Mouse (Mus musculus) CH12.LX (cell line): Measurements from ENCODE around the gene Sorbs2. TPM values are rescaled to one million over a fixed set of nuclear protein-coding genes. Genes with fewer than 3 reads are reported as not detected.

Source experiments
- DNase-seq: peaks from one replicate; pipeline ENCODE4 v3.0.0-alpha.2; 2013; ENCODE audit errors: extremely low read depth
- H3K27ac ChIP-seq: 2 replicates; pipeline ENCODE4 v1.5.1; 2012; ENCODE audit warnings: low read depth, mild to moderate bottlenecking, control low read depth, moderate library complexity; ENCODE audit not compliant: insufficient read depth
- H3K27me3 ChIP-seq: replicated peaks from 2 replicates; pipeline ENCODE3; 2012; ENCODE audit warnings: inconsistent platforms
- H3K36me3 ChIP-seq, 2 experiments: replicated peaks in 1 of 2; 2 replicates each; pipeline versions ENCODE3 to v1.6.1; 2012; ENCODE audit warnings: inconsistent platforms in 1 of 2, low read length in 1 of 2, mild to moderate bottlenecking in 1 of 2, mixed read lengths in 1 of 2, moderate library complexity in 1 of 2; ENCODE audit not compliant: control insufficient read depth in 1 of 2, insufficient read depth in 1 of 2
- H3K4me1 ChIP-seq, 2 experiments: 2 replicates each; pipeline ENCODE4 v1.6.1; 2012; ENCODE audit warnings: inconsistent platforms in 1 of 2, moderate library complexity in 1 of 2; ENCODE audit not compliant: insufficient read depth in 2 of 2, control insufficient read depth in 1 of 2
- H3K4me2 ChIP-seq: 2 replicates; pipeline ENCODE4 v1.6.1; 2012; ENCODE audit warnings: low read depth, mild to moderate bottlenecking, control low read depth; ENCODE audit not compliant: poor library complexity, insufficient read depth, severe bottlenecking
- H3K4me3 ChIP-seq, 3 experiments: fragments of 150-350 bp in 1 of 3; sonication (generic) in 1 of 3; replicated peaks in 1 of 3; 2 replicates each; pipeline versions ENCODE3 to v1.5.1; 2011 to 2012; ENCODE audit warnings: low read depth in 2 of 3, low read length in 2 of 3, mild to moderate bottlenecking in 2 of 3, moderate library complexity in 2 of 3, control low read depth in 1 of 3, improper control_type of control experiment in 1 of 3, inconsistent platforms in 1 of 3, mixed read lengths in 1 of 3; ENCODE audit not compliant: poor library complexity in 1 of 3
- H3K79me2 ChIP-seq: replicated peaks from 2 replicates; pipeline ENCODE4 v1.6.1; 2012; ENCODE audit warnings: mild to moderate bottlenecking, moderate library complexity; ENCODE audit not compliant: control insufficient read depth, poor library complexity, insufficient read depth, severe bottlenecking; ENCODE audit errors: extremely low read depth
- H3K9ac ChIP-seq: 2 replicates; pipeline ENCODE4 v1.6.1; 2012; ENCODE audit warnings: low read depth, mild to moderate bottlenecking, control low read depth, moderate library complexity; ENCODE audit not compliant: insufficient read depth
- H3K9me3 ChIP-seq: replicated peaks from 2 replicates; pipeline ENCODE3; 2012; ENCODE audit warnings: low read length, inconsistent platforms, mixed read lengths
- BHLHE40 ChIP-seq: IDR thresholded peaks from 2 replicates; pipeline ENCODE4 v1.6.1; 2011; ENCODE audit warnings: mild to moderate bottlenecking, low read depth, low read length, improper control_type of control experiment
- CHD2 ChIP-seq: IDR thresholded peaks from 2 replicates; pipeline ENCODE4 v1.6.1; 2011; ENCODE audit warnings: low read length, improper control_type of control experiment
- E2F4 ChIP-seq: IDR thresholded peaks from 2 replicates; pipeline ENCODE4 v1.6.1; 2011; ENCODE audit warnings: low read depth, low read length, improper control_type of control experiment; ENCODE audit not compliant: insufficient replicate concordance
- EP300 ChIP-seq: IDR thresholded peaks from 2 replicates; pipeline ENCODE4 v1.6.1; 2011; ENCODE audit warnings: low read length, improper control_type of control experiment
- ETS1 ChIP-seq: conservative IDR thresholded peaks from 2 replicates; pipeline ENCODE4 v1.6.1; 2012; ENCODE audit warnings: low read depth, mild to moderate bottlenecking, inconsistent platforms, low read length, improper control_type of control experiment, moderate library complexity
- IRF4 ChIP-seq: IDR thresholded peaks from 2 replicates; pipeline ENCODE4 v1.6.1; 2014; ENCODE audit warnings: low read depth, mild to moderate bottlenecking, inconsistent platforms, low read length, improper control_type of control experiment
- JUND ChIP-seq: conservative IDR thresholded peaks from 2 replicates; pipeline ENCODE4 v1.6.1; 2011; ENCODE audit warnings: low read depth, low read length, improper control_type of control experiment
- MAFK ChIP-seq: IDR thresholded peaks from 2 replicates; pipeline ENCODE4 v1.6.1; 2011; ENCODE audit warnings: low read length, improper control_type of control experiment; ENCODE audit not compliant: insufficient replicate concordance
- MAZ ChIP-seq: IDR thresholded peaks from 2 replicates; pipeline ENCODE4 v1.6.1; 2012; ENCODE audit warnings: low read depth, mild to moderate bottlenecking, inconsistent platforms, low read length, improper control_type of control experiment, moderate library complexity
- PAX5 ChIP-seq: IDR thresholded peaks from 2 replicates; pipeline ENCODE4 v1.6.1; 2012; ENCODE audit warnings: low read length, inconsistent platforms, mixed read lengths
- POLR2A ChIP-seq: IDR thresholded peaks from 2 replicates; pipeline ENCODE4 v1.6.1; 2011; ENCODE audit warnings: low read depth, mild to moderate bottlenecking, improper control_type of control experiment, low read length
- POLR2AphosphoS2 ChIP-seq: IDR thresholded peaks from 2 replicates; pipeline ENCODE4 v1.6.1; 2011; ENCODE audit warnings: low read depth, low read length, improper control_type of control experiment
- RCOR1 ChIP-seq: conservative IDR thresholded peaks from 2 replicates; pipeline ENCODE4 v1.6.1; 2012; ENCODE audit warnings: low read depth, mild to moderate bottlenecking, inconsistent platforms, low read length, improper control_type of control experiment
- SIN3A ChIP-seq: IDR thresholded peaks from 2 replicates; pipeline ENCODE4 v1.6.1; 2012; ENCODE audit warnings: low read length, improper control_type of control experiment, inconsistent platforms
- SMC3 ChIP-seq: IDR thresholded peaks from 2 replicates; pipeline ENCODE4 v1.6.1; 2011; ENCODE audit warnings: low read depth, low read length, improper control_type of control experiment
- TCF12 ChIP-seq: IDR thresholded peaks from 2 replicates; pipeline ENCODE4 v1.6.1; 2014; ENCODE audit warnings: low read depth, mild to moderate bottlenecking, inconsistent platforms, low read length, improper control_type of control experiment
- ZC3H11A ChIP-seq: IDR thresholded peaks from 2 replicates; pipeline ENCODE4 v1.6.1; 2012; ENCODE audit warnings: low read depth, mild to moderate bottlenecking, inconsistent platforms, low read length, improper control_type of control experiment
- ZMIZ1 ChIP-seq: IDR thresholded peaks from 2 replicates; pipeline ENCODE4 v1.6.1; 2012; ENCODE audit warnings: low read depth, mild to moderate bottlenecking, inconsistent platforms, low read length, improper control_type of control experiment
- ZNF384 ChIP-seq: IDR thresholded peaks from 2 replicates; pipeline ENCODE4 v1.6.1; 2012; ENCODE audit warnings: low read depth, low read length, improper control_type of control experiment, inconsistent platforms
- dilution Hi-C: fragments of 300-500 bp; cut with MboI; formaldehyde crosslinking; loops from 2 replicates; pipeline ENCODE4 v1.14.3; 2020; ENCODE audit warnings: low sequenced_read_pairs; ENCODE audit not compliant: extremely low pct_unique_long_range_greater_than_20kb, extremely low pct_ligation_motif_present
- in situ Hi-C: fragments of 300-500 bp; cut with MboI; formaldehyde crosslinking; loops from 3 replicates; pipeline ENCODE4 v1.14.3; 2019; ENCODE audit warnings: low sequenced_read_pairs, low pct_ligation_motif_present, low pct_unique_long_range_greater_than_20kb, mixed read lengths
- polyA plus RNA-seq: library from polyadenylated mRNA; unstranded; fragments of >175 nt; gene quantifications from 2 replicates; pipeline ENCODE4 v1.2.1, GENCODE M21; 2012; ENCODE audit warnings: low read depth; ENCODE audit not compliant: insufficient read length
- total RNA-seq, 2 experiments: library from RNA; depleted of rRNA; stranded (reverse); fragments of 300-350 nt in 1 of 2; fragments of >200 nt in 1 of 2; gene quantifications; 2 replicates each; pipeline ENCODE4 v1.2.3; 2012 to 2014

Sorbs2 gene
- total and polyA plus RNA-seq, 3 experiments: not detected

- in situ Hi-C loops: no loop called here
Measured at GRCm38 (mm10) chr8:45709734-45710133, 202.1 kb downstream of the Sorbs2 start.

DNA sequence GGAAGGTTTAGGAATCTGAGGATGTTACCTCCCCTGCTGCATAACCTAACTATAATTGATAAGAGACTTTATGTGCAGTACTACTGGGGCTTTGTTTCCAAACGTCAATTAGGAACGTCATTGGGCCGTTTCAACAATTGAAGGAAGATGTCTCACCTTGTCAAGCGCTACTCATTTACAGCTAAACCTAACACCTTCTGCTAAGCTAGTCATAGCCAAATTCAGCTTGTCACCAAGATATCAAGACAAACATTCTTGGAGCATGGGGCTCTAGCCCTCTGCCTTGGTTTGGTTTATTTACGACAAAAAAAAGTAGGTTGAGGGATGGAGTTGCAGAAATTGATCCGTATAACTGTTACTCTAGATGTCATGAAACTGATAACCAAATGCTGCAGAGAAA, 205.0 kb downstream of the Sorbs2 start:
- in situ Hi-C loops: no loop called here
- DNase-seq: no peak
- Histone ChIP-seq H3K9ac (no peak overlapping the region), H3K79me2 (no peaks in the 10 kb centered on the region), H3K4me3 (no peak overlapping the region), H3K36me3 (no peaks in the 10 kb centered on the region), H3K4me2 (no peak overlapping the region), H3K27me3 (no peaks in the 10 kb centered on the region), H3K4me1 (no peaks in the 10 kb centered on the region)
- TF ChIP-seq ZMIZ1 (no peak), CHD2 (no peak), ZNF384 (no peak), ZC3H11A (no peak), BHLHE40 (no peak), RCOR1 (no peak), ETS1 (no peak), E2F4 (no peak), MAFK (no peak), POLR2A (no peak)
- TF ChIP-seq, all 38 proteins: peak for 0
- dilution Hi-C loops: no loop called here
- H3K9me3 ChIP-seq: no peaks in the 10 kb centered on the region
- no peak overlapping the region for H3K27ac ChIP-seq

More at GRCm38 (mm10) chr8:45709734-45710133, 202.1 kb downstream of the Sorbs2 start:
- DNase-seq: no peak
- Histone ChIP-seq H3K36me3 (no peaks in the 10 kb centered on the region), H3K27me3 (no peaks in the 10 kb centered on the region), H3K9ac (no peak overlapping the region), H3K9me3 (no peaks in the 10 kb centered on the region), H3K4me3 (no peak overlapping the region), H3K27ac (no peak overlapping the region), H3K79me2 (no peaks in the 10 kb centered on the region), H3K4me2 (no peak overlapping the region), H3K4me1 (no peaks in the 10 kb centered on the region)
- dilution Hi-C loops: no loop called here
- TF ChIP-seq SIN3A (no peak), PAX5 (no peak), TCF12 (no peak), MAZ (no peak), IRF4 (no peak), JUND (no peak), SMC3 (no peak), EP300 (no peak), MAFK (no peak), POLR2AphosphoS2 (no peak)
